Mouse (Mus musculus) liver, adult (tissue): ENCODE data around the gene Sel1l.

Source experiments
- GATA4 ChIP-seq: IDR thresholded peaks from 2 replicates; pipeline ENCODE4 v1.6.1; 2014; ENCODE audit warnings: mild to moderate bottlenecking, low read length; ENCODE audit not compliant: insufficient replicate concordance

Gene Sel1l

GRCm38 (mm10) chr12:91799379-91799773 lies 49.6 kb downstream of the Sel1l start:
- TF ChIP-seq GATA4 = no peak

DNA sequence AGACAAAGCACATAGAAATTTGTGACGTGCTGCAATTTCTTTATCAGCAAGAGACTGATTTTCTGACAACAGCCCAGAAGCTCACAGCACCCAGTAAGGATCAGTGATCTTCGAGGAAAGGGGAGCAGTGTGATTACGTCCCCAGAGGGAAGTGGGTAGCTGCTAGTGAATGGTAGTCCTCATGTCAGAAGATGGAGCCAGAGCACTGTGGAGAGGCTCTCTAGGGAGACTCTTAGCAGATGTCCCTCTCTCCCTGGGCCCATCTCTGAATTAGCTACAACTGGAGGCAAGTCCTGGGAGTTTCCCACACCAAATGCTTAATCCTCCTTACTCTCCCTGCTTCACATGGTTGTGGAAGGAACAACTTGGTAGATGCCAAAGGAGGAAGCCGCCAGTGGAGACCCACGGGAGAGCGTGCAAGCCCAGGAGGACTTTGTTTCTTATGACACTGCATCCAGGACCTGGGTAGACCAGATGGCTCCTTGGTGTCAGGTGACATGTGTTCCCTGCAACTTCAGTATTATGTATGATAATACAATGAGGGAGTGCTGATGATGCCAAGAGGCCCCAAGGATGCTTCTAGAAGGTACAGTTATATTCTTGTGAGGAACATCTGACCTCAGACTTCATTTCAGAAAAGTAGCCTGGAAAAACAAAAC lies 50.1 kb downstream of the Sel1l start:
- TF ChIP-seq GATA4 = no peak

DNA sequence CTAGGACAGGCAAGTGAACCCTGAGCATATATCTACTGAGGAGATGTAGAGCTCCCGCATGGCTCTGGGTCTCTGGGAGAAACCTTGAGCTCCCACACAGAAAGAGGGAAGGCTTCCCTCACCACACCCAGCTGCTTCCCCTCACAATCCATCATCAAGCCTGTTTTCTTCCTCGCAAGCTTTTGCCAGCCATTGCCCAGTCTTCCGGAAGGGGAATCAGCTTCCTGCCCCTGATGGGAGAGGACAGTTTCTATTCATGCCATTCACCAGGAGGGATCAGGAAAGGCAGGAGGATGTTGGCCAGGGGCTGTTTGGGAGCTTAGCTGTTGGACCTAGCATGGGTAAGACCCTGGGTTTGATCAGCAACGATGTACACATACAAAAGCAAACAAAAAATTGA lies 52.2 kb downstream of the Sel1l start:
- TF ChIP-seq GATA4 = no peak

DNA sequence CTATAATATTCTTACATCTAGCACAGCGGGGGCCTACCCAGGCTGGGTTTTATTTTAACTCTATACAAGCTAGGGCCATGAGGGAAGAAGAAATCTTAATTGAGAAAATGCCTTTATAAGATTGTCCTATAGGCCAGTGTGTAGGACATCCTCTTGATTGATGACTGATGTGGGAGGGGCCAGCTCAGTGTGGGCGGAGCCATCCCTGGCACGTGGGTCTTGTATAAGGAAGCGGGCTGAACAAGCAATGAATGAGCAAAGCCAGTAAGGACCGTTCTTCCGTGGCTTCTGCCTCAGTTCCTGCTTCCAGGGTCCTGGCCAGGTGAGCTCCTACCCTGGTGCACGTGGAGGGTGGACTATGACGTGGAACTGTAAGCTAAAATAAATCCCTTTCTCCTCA lies 55.7 kb downstream of the Sel1l start:
- no peak for TF ChIP-seq GATA4

GRCm38 (mm10) chr12:91791822-91792221 lies 57.1 kb downstream of the Sel1l start:
- no peak for TF ChIP-seq GATA4

DNA sequence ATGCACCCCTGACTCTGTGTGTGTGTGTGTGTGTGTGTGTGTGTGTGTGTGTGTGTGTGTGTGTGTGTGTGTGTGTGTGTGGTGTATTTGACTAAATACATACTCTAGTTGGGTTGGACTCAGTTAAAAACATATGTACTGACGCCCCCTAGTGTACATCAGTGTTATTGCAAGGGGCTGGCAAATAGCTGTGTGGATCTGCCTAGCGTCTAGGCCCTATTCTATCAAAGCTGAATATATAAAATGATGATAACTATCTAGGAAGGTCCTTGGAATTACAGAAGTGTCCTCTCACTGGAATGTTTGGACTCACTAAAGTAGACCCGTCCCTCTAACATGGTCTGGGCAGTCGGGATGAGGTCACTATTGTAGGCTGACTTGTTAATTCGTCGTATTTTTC lies 59.2 kb downstream of the Sel1l start:
- TF ChIP-seq GATA4 = no peak

DNA sequence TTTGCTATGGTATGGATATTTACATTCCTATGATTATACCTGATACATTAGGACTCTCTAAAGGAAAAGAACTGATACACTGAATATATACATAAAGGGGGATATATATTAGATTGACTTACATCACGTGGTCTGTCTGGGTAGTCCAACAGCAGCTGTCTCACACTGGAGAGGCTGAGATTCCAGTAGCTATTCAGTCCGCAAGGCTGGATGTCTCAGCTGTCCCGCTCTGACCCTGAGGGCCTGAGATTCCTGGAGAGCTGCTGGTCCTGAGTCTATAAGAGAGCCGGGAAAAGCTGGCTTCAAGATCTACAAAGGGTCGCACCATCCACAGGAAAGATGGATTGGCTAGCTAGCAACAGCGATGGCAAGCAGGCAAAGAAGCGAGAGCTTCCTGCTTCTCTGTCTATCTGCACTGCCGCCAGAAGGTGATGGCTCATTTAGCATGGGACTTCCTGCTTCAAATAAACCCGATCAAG lies 61.0 kb downstream of the Sel1l start, which contains the start of gene Ston2:
Gene Ston2, minus strand, starts transcription at position 429 of the 479 bp plus-strand sequence.
- TF ChIP-seq GATA4 = no peak

GRCm38 (mm10) chr12:91786355-91786754 lies 62.6 kb downstream of the Sel1l start:
- TF ChIP-seq GATA4 = no peak

- no peak for TF ChIP-seq GATA4
These were observed 67.5 kb downstream of the Sel1l start for GRCm38 (mm10) chr12:91781432-91781831.

DNA sequence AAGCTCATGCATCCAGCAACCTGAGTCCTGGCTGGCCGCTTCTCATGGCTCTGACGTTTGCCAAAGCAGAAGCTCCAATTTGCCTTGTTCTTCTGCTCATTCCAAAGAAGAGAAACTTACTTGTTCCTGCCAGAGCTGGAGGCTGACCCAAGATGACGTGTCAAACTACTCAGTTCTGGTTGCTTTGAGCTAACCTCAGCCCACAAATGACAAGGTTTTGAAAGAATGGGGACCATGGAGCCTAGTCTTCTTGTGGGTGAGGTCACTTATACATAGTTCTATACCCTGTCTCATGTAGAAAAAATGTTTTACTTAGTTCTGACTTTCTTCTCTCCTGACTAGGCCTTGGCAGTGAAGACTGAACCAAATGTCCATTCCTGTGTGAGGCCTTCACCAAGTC lies 68.4 kb downstream of the Sel1l start:
- no peak for TF ChIP-seq GATA4

DNA sequence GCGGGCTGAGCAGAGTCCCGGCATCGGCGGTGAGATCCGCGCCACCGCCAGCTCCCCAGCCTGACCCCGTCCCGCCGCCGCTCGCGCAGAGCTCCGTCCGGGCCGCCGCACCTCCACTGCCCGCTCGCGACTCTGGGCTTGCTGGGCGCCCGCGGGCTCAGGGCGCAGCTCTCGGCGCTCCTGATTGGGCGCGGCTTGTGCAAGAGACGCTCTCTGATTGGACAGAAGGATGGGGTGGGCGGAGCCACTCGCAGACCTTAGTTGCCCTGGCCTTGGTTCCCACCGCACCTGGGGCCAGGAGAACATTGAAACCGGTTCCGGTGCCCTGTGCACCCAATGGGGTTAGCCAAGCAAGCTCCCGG lies 70.0 kb downstream of the Sel1l start:
- TF ChIP-seq GATA4 = no peak

DNA sequence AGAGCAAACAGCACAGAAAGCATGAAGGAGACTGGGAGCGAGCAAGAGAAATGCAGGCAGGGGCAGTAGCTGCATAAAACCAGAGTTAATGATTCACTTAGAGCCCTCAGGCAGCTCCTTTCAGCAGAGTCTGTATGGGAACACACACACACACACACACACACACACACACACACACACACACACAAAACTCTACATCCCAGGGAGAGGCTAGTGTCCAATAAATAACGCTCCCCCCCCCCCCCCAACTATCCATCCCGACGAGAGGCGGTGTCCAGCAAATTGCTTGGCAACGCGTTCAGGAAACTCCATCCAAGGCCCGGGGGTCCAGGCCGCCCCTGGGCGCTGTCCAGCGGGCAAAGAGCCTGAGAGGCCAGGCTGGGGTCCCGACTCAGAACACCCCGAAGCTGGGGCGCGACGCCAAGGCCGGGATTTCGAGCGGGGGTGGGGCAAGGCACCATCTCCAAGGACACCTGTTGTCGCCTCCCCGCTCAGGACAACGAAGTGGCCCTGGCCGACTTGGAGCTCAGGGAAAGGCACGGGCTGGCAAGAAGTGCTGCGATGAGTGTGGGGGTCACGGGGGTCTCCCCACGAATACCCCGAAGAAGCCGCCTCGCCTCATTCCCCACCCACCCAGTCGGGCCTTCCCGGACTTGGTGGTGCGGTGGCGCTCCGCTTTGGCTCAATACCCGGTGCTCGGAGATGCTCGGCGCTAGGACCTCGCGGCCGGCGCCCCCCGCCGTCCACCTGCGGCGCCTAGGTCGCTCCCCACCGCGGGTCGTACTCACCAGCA lies 70.5 kb downstream of the Sel1l start:
- no peak for TF ChIP-seq GATA4

GRCm38 (mm10) chr12:91776342-91776741 lies 72.6 kb downstream of the Sel1l start:
- TF ChIP-seq GATA4 = no peak

GRCm38 (mm10) chr12:91774811-91775284 lies 74.1 kb downstream of the Sel1l start:
- TF ChIP-seq GATA4 = no peak

DNA sequence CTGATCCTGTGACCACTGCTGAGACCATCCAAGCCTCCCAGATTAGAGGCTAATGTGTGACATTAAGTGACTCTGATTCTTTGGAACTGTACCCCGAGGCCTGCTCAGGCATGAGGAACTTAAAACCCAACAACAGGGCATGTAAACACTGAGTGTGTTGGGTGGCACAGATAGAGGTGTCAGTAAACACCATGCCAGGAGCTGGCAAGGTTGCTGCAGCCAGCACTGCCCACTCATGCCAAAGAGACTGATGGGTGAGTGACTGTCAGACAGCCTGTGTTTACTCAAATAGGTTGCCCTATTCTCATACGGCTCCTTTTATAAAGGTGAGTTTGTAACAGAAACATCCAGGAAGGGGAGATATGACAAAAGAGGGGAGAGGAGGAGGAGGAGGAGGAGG lies 80.1 kb downstream of the Sel1l start:
- TF ChIP-seq GATA4 = no peak

DNA sequence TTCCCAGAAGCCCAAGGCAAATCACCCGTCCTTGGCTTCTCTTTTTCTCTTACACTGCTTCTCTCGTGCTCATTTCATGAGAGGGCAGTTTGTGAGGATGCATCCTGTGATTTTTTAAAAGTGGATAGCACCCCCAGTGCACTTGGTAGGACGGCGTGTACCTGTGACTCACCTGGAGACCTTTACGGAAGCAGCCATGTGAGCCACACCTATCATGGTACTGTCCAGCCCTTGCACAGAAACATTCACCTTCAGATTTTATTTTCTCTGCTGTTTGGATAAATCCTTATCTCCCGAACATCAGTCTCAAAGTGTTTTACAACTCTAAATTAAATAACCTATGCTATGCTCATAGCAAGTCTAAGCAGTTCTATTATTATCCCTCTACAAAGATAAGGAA lies 80.8 kb downstream of the Sel1l start:
- TF ChIP-seq GATA4 = no peak
